24 mouse cellular contexts compared by ENCODE assay signal in genomic region chr16:11619951-11620350, GRCm38 (mm10).
"Had no signal": no experiment of that assay in that cellular context is flagged by ENCODE, and none has a peak within 500 bp of the region (broad histone marks: within the 10 kb centered on the region; RNA-seq: fewer than 3 reads in every experiment).

No protein-coding gene starts in this region.

- H3K27ac ChIP-seq: heart, adult 2 months; heart, embryonic 13.5 days; heart, embryonic 15.5 days; hindbrain, embryonic 13.5 days; hindbrain, embryonic 15.5 days; hindbrain, postnatal 0 days; kidney, embryonic 15.5 days; kidney, postnatal 0 days; limb, embryonic 13.5 days; limb, embryonic 15.5 days; liver, embryonic 12.5 days; liver, embryonic 14.5 days had no signal

- DNase-seq: gastrocnemius, postnatal 14 days; gastrocnemius, postnatal 36 days; heart, adult 2 months; heart, postnatal 14 days; heart, postnatal 36 days; kidney, adult 11 months; kidney, adult 2 months; kidney, adult 9 months; kidney, postnatal 14 days; kidney, postnatal 36 days; layer of hippocampus, adult 9-11 months; layer of hippocampus, postnatal 36 days; left cerebral cortex, postnatal 4 days had no signal

- H3K27me3 ChIP-seq: heart, embryonic 13.5 days; heart, embryonic 15.5 days; hindbrain, embryonic 13.5 days; hindbrain, embryonic 15.5 days; kidney, embryonic 15.5 days; limb, embryonic 13.5 days; limb, embryonic 15.5 days; liver, embryonic 12.5 days had no signal

- H3K36me3 ChIP-seq: heart, embryonic 13.5 days; heart, embryonic 15.5 days; hindbrain, embryonic 15.5 days; kidney, embryonic 15.5 days; limb, embryonic 13.5 days; limb, embryonic 15.5 days; liver, embryonic 12.5 days had no signal

- H3K4me1 ChIP-seq: heart, embryonic 13.5 days; heart, embryonic 15.5 days; hindbrain, embryonic 13.5 days; hindbrain, embryonic 15.5 days; limb, embryonic 13.5 days; limb, embryonic 15.5 days had no signal

- H3K4me3 ChIP-seq: heart, adult 2 months; heart, embryonic 13.5 days; heart, embryonic 15.5 days; hindbrain, embryonic 13.5 days; hindbrain, embryonic 15.5 days; kidney, embryonic 15.5 days; limb, embryonic 13.5 days; limb, embryonic 15.5 days; liver, embryonic 12.5 days had no signal

- H3K9me3 ChIP-seq: heart, embryonic 13.5 days; heart, embryonic 15.5 days; hindbrain, embryonic 15.5 days; kidney, embryonic 15.5 days; limb, embryonic 15.5 days; liver, embryonic 12.5 days had no signal
